Mouse (Mus musculus): ENCODE data around the gene Clstn1. TPM values are rescaled to one million over a fixed set of nuclear protein-coding genes. Genes with fewer than 3 reads are reported as not detected.

Clstn1 gene
- polyA plus RNA-seq (2012; rRNA removed): 48.2 and 62.5 TPM in 2 replicates

DNA sequence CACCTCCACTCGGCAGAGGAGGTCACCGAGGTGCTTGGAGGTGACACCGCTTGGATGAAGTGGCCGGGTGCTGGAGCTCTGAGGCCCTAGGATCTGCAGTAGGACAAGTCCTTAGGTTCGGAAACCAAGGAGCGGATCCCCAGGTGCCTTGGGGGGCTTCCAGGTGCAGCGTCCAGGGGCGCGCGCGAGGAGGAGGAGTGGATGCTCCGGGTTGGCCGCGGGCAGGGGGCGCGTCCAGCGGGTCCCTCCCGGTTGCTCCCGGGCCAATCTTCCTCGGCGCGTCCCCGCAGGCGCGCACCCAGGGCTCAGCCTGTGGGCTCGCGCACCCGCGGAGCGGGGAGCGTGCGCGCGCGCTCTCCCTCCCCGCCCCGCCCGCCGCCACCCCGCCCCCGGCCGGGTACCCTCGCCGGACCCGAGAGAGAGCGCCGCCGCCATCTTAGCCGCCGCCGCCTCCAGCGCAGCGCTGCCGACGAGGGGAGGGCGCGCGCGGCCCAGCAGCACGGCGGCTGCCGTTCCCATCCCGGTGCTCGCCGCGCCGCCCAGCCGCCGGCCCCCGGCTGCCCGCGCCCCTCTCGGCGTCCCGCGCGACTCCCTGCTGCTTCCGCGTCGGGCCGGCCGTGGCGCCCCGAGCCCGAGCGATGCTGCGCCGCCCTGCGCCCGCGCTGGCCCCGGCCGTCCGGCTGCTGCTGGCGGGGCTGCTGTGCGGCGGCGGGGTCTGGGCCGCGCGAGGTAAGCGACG, at the start of gene Clstn1:
TSS of gene Clstn1 (plus strand) at position 425 of the 739 bp plus-strand sequence.

Other genes starting within 250 kb of the Clstn1 start
- 91.4 and 116 TPM in 2 replicates for gene Ube4b, start 159.7 kb upstream of the Clstn1 start, polyA plus RNA-seq (2012; rRNA removed)
- 0.24 TPM in 1 of 2 replicates, not detected in the other for gene Rbp7, start 131.5 kb upstream of the Clstn1 start, polyA plus RNA-seq (2012; rRNA removed)
- gene Tmem274, start 109.1 kb upstream of the Clstn1 start, polyA plus RNA-seq (2012; rRNA removed): not detected in 2 replicates
- 10.7 and 13.0 TPM in 2 replicates for gene Nmnat1, start 101.3 kb upstream of the Clstn1 start, polyA plus RNA-seq (2012; rRNA removed)
- 38.8 and 38.9 TPM in 2 replicates for gene Lzic, start 101.2 kb upstream of the Clstn1 start, polyA plus RNA-seq (2012; rRNA removed)
- gene Ctnnbip1, start 68.2 kb upstream of the Clstn1 start, polyA plus RNA-seq (2012; rRNA removed): 35.4 and 40.5 TPM in 2 replicates
- 8.3 TPM in 2 replicates for gene Pik3cd, start 116.1 kb downstream of the Clstn1 start, polyA plus RNA-seq (2012; rRNA removed)
- gene Tmem201, start 151.6 kb downstream of the Clstn1 start, polyA plus RNA-seq (2012; rRNA removed): 46.6 and 58.3 TPM in 2 replicates
- 7.5 and 9.7 TPM in 2 replicates for gene Slc25a33, start 187.8 kb downstream of the Clstn1 start, polyA plus RNA-seq (2012; rRNA removed)

Data from central nervous system, embryonic 11.5 days (tissue).